Mouse (Mus musculus) adrenal gland, postnatal 36 days (tissue): ENCODE results near the gene Plekhg1. TPM values are rescaled to one million over a fixed set of nuclear protein-coding genes. Genes with fewer than 3 reads are reported as not detected.

Source experiments
- DNase-seq, 2 experiments: peaks; one replicate each; pipeline ENCODE4 v3.0.0; 2021; ENCODE audit warnings: mixed read lengths in 1 of 2
- total RNA-seq, 2 experiments: library from RNA; stranded (reverse); gene quantifications; 2 replicates each; pipeline ENCODE4 v1.2.3; 2021

Gene Plekhg1
- total RNA-seq, 2 experiments from 2014 or later: 5.5 to 7.7 TPM

- DNase-seq: peak; percentile 7 to 17
Observed at GRCm38 (mm10) chr10:3743069-3743468, 2.9 kb downstream of the Plekhg1 start.

- DNase-seq: peak in 1 of 2 experiments; percentile 34
Observed at GRCm38 (mm10) chr10:3743826-3744225, 3.7 kb downstream of the Plekhg1 start.

GRCm38 (mm10) chr10:3746794-3747518 lies 6.8 kb downstream of the Plekhg1 start:
- no peak for DNase-seq

GRCm38 (mm10) chr10:3749580-3749979 lies 9.4 kb downstream of the Plekhg1 start:
- no peak for DNase-seq

GRCm38 (mm10) chr10:3761992-3762391 lies 21.8 kb downstream of the Plekhg1 start:
- no peak for DNase-seq

- DNase-seq: no peak
Observed at GRCm38 (mm10) chr10:3763199-3763598, 23.0 kb downstream of the Plekhg1 start.

- no peak for DNase-seq
Observed at GRCm38 (mm10) chr10:3769131-3769530, 29.0 kb downstream of the Plekhg1 start.

- no peak for DNase-seq
Observed at GRCm38 (mm10) chr10:3774330-3774729, 34.2 kb downstream of the Plekhg1 start.

- no peak for DNase-seq
Observed at GRCm38 (mm10) chr10:3776761-3777160, 36.6 kb downstream of the Plekhg1 start.

- DNase-seq: peak in 1 of 2 experiments; percentile 6
Observed at GRCm38 (mm10) chr10:3785362-3785761, 45.2 kb downstream of the Plekhg1 start.

GRCm38 (mm10) chr10:3786531-3786930 lies 46.4 kb downstream of the Plekhg1 start:
- DNase-seq: no peak

GRCm38 (mm10) chr10:3787006-3787405 lies 46.8 kb downstream of the Plekhg1 start:
- DNase-seq: no peak

- DNase-seq: no peak
Observed at GRCm38 (mm10) chr10:3793825-3794224, 53.7 kb downstream of the Plekhg1 start.

- DNase-seq: no peak
Observed at GRCm38 (mm10) chr10:3799455-3799854, 59.3 kb downstream of the Plekhg1 start.

GRCm38 (mm10) chr10:3801254-3801653 lies 61.1 kb downstream of the Plekhg1 start:
- DNase-seq: no peak

GRCm38 (mm10) chr10:3805334-3805733 lies 65.2 kb downstream of the Plekhg1 start:
- DNase-seq: peak in 1 of 2 experiments; percentile 31

GRCm38 (mm10) chr10:3807980-3808379 lies 67.8 kb downstream of the Plekhg1 start:
- DNase-seq: no peak

- DNase-seq: peak; percentile 47 to 54
Observed at GRCm38 (mm10) chr10:3810476-3811273, 70.5 kb downstream of the Plekhg1 start.

- peak; percentile 33 to 55 for DNase-seq
Observed at GRCm38 (mm10) chr10:3818940-3819701, 79.0 kb downstream of the Plekhg1 start.

- DNase-seq: no peak
Observed at GRCm38 (mm10) chr10:3823826-3824225, 83.7 kb downstream of the Plekhg1 start.

- DNase-seq: no peak
Observed at GRCm38 (mm10) chr10:3826043-3826442, 85.9 kb downstream of the Plekhg1 start.

GRCm38 (mm10) chr10:3827368-3827767 lies 87.2 kb downstream of the Plekhg1 start:
- no peak for DNase-seq

- DNase-seq: no peak
Observed at GRCm38 (mm10) chr10:3829472-3829871, 89.3 kb downstream of the Plekhg1 start.
